Mouse (Mus musculus): ENCODE data around the gene Syk. TPM values are rescaled to one million over a fixed set of nuclear protein-coding genes. Genes with fewer than 3 reads are reported as not detected.

The Syk gene
- polyA plus RNA-seq (2015; fragmentation: Nextera tagmentation; extraction: Ambion mirVana) = 0.81 and 1.1 TPM in 2 replicates

- peak; percentile 67 for ATAC-seq
- Histone ChIP-seq H3K27ac (no peak within 1 kb of the TSS), H3K4me3 (peak within 1 kb of the TSS; percentile 58), H3K4me2 (peak within 1 kb of the TSS; percentile 96), H3K4me1 (peaks cover 15% of the 10 kb centered on the region), H3K27me3 (peaks cover 46% of the 10 kb centered on the region), H3K9me3 (replicated peaks) (no peaks in the 10 kb centered on the region), H3K36me3 (ENCODE audit: poor library complexity, severe bottlenecking) (no peaks in the 10 kb centered on the region), H3K9ac (peak within 1 kb of the TSS; percentile 68)
- 1% methylated on average over 63 of the region's 70 CpGs for WGBS
Observed at GRCm38 (mm10) chr13:52582878-52583661, at the start of gene Syk. TSS of gene Syk (plus strand) at chr13:52583173.

GRCm38 (mm10) chr13:52533644-52534043 is 49.3 kb upstream of the Syk start:
- H3K36me3 ChIP-seq (ENCODE audit: poor library complexity, severe bottlenecking) = no peaks in the 10 kb centered on the region
- peaks cover 6% of the 10 kb centered on the region for H3K9me3 ChIP-seq (replicated peaks)
- H3K9ac ChIP-seq = no peak overlapping the region
- peaks cover 19% of the 10 kb centered on the region for H3K27me3 ChIP-seq
- WGBS = 82% methylated on average over 5 of the region's 5 CpGs
- no peak overlapping the region for H3K4me3 ChIP-seq
- no peak overlapping the region for H3K4me2 ChIP-seq
- no peak overlapping the region for H3K27ac ChIP-seq
- H3K4me1 ChIP-seq = peaks cover 8% of the 10 kb centered on the region
- ATAC-seq = no peak

GRCm38 (mm10) chr13:52535542-52535941 is 47.4 kb upstream of the Syk start:
- Histone ChIP-seq H3K27ac (no peak overlapping the region), H3K4me3 (no peak overlapping the region), H3K27me3 (peaks cover 5% of the 10 kb centered on the region; the same call in 1 of the 2 replicates), H3K36me3 (ENCODE audit: poor library complexity, severe bottlenecking) (no peaks in the 10 kb centered on the region), H3K4me2 (no peak overlapping the region), H3K9ac (no peak overlapping the region), H3K4me1 (peaks cover under 1% of the 10 kb centered on the region; the same call in 1 of the 2 replicates), H3K9me3 (replicated peaks) (peaks cover 6% of the 10 kb centered on the region)
- ATAC-seq = no peak
- WGBS = 3% methylated on average over 4 of the region's 4 CpGs

GRCm38 (mm10) chr13:52537754-52538587 is 45.0 kb upstream of the Syk start:
- Histone ChIP-seq H3K4me2 (no peak overlapping the region), H3K4me3 (no peak overlapping the region), H3K36me3 (ENCODE audit: poor library complexity, severe bottlenecking) (no peaks in the 10 kb centered on the region), H3K27me3 (peaks cover 5% of the 10 kb centered on the region; the same call in 1 of the 2 replicates), H3K27ac (no peak overlapping the region), H3K9me3 (replicated peaks) (peaks cover under 1% of the 10 kb centered on the region; the same call in 1 of the 2 replicates), H3K9ac (no peak overlapping the region), H3K4me1 (0 out of 2 replicates have a peak, but pooled peaks cover 7% of the 10 kb centered on the region)
- no peak for ATAC-seq
- 95% methylated on average over 26 of the region's 26 CpGs for WGBS

- Histone ChIP-seq H3K4me2 (no peak overlapping the region), H3K9ac (no peak overlapping the region), H3K9me3 (replicated peaks) (no peaks in the 10 kb centered on the region; the same call in 1 of the 2 replicates), H3K36me3 (ENCODE audit: poor library complexity, severe bottlenecking) (no peaks in the 10 kb centered on the region), H3K27me3 (peaks cover 5% of the 10 kb centered on the region; the same call in 1 of the 2 replicates), H3K27ac (no peak overlapping the region), H3K4me3 (no peak overlapping the region), H3K4me1 (0 out of 2 replicates have a peak, but pooled peaks cover 7% of the 10 kb centered on the region)
- 92% methylated on average over 9 of the region's 9 CpGs for WGBS
- no peak for ATAC-seq
Observed at GRCm38 (mm10) chr13:52538588-52539116, 44.3 kb upstream of the Syk start.

- Histone ChIP-seq H3K27me3 (no peaks in the 10 kb centered on the region), H3K9ac (no peak overlapping the region), H3K4me2 (no peak overlapping the region), H3K4me1 (0 out of 2 replicates have a peak, but pooled peaks cover 7% of the 10 kb centered on the region), H3K36me3 (ENCODE audit: poor library complexity, severe bottlenecking) (no peaks in the 10 kb centered on the region), H3K4me3 (no peak overlapping the region), H3K9me3 (replicated peaks) (no peaks in the 10 kb centered on the region; the same call in 1 of the 2 replicates), H3K27ac (no peak overlapping the region)
- WGBS = 80% methylated on average over 6 of the region's 6 CpGs
- ATAC-seq = no peak
Observed at GRCm38 (mm10) chr13:52539461-52539860, 43.5 kb upstream of the Syk start.

- no peak for ATAC-seq
- 72% methylated on average over 5 of the region's 5 CpGs for WGBS
- Histone ChIP-seq H3K27ac (no peak overlapping the region), H3K9me3 (replicated peaks) (no peaks in the 10 kb centered on the region; the same call in 1 of the 2 replicates), H3K36me3 (ENCODE audit: poor library complexity, severe bottlenecking) (no peaks in the 10 kb centered on the region), H3K4me2 (no peak overlapping the region), H3K27me3 (no peaks in the 10 kb centered on the region), H3K4me1 (0 out of 2 replicates have a peak, but pooled peaks cover 7% of the 10 kb centered on the region), H3K9ac (no peak overlapping the region), H3K4me3 (no peak overlapping the region)
Observed at GRCm38 (mm10) chr13:52541385-52542035, 41.5 kb upstream of the Syk start.

GRCm38 (mm10) chr13:52542036-52542526 is 40.9 kb upstream of the Syk start:
- WGBS = 67% methylated on average over 8 of the region's 8 CpGs
- Histone ChIP-seq H3K4me1 (0 out of 2 replicates have a peak, but pooled peaks cover 7% of the 10 kb centered on the region), H3K4me3 (no peak overlapping the region), H3K36me3 (ENCODE audit: poor library complexity, severe bottlenecking) (no peaks in the 10 kb centered on the region), H3K4me2 (no peak overlapping the region), H3K27me3 (no peaks in the 10 kb centered on the region), H3K9ac (no peak overlapping the region), H3K9me3 (replicated peaks) (no peaks in the 10 kb centered on the region; the same call in 1 of the 2 replicates), H3K27ac (no peak overlapping the region)
- no peak for ATAC-seq

GRCm38 (mm10) chr13:52542636-52543035 is 40.3 kb upstream of the Syk start:
- Histone ChIP-seq H3K27ac (no peak overlapping the region), H3K36me3 (ENCODE audit: poor library complexity, severe bottlenecking) (no peaks in the 10 kb centered on the region), H3K9me3 (replicated peaks) (no peaks in the 10 kb centered on the region; the same call in 1 of the 2 replicates), H3K27me3 (no peaks in the 10 kb centered on the region), H3K4me1 (0 out of 2 replicates have a peak, but pooled peaks cover 7% of the 10 kb centered on the region), H3K4me2 (no peak overlapping the region), H3K9ac (no peak overlapping the region), H3K4me3 (no peak overlapping the region)
- ATAC-seq = no peak
- 73% methylated on average over 4 of the region's 4 CpGs for WGBS

GRCm38 (mm10) chr13:52546288-52546687 is 36.7 kb upstream of the Syk start:
- H3K27me3 ChIP-seq = no peaks in the 10 kb centered on the region
- H3K4me2 ChIP-seq = no peak overlapping the region
- no peak for ATAC-seq
- 0 out of 2 replicates have a peak, but pooled peaks cover 8% of the 10 kb centered on the region for H3K9me3 ChIP-seq (replicated peaks)
- no peaks in the 10 kb centered on the region for H3K36me3 ChIP-seq (ENCODE audit: poor library complexity, severe bottlenecking)
- 93% methylated on average over 6 of the region's 6 CpGs for WGBS
- H3K27ac ChIP-seq = no peak overlapping the region
- 0 out of 2 replicates have a peak, but pooled peaks cover 7% of the 10 kb centered on the region for H3K4me1 ChIP-seq
- H3K4me3 ChIP-seq = no peak overlapping the region
- H3K9ac ChIP-seq = no peak overlapping the region

- Histone ChIP-seq H3K4me2 (no peak overlapping the region), H3K4me1 (no peaks in the 10 kb centered on the region), H3K9me3 (replicated peaks) (0 out of 2 replicates have a peak, but pooled peaks cover 8% of the 10 kb centered on the region), H3K36me3 (ENCODE audit: poor library complexity, severe bottlenecking) (no peaks in the 10 kb centered on the region), H3K27me3 (no peaks in the 10 kb centered on the region), H3K4me3 (no peak overlapping the region), H3K27ac (no peak overlapping the region), H3K9ac (no peak overlapping the region)
- 82% methylated on average over 5 of the region's 5 CpGs for WGBS
- no peak for ATAC-seq
Observed at GRCm38 (mm10) chr13:52550690-52551193, 32.2 kb upstream of the Syk start.
